Mouse (Mus musculus) forebrain, postnatal 0 days (tissue): ENCODE results near the gene Ptch1. TPM values are rescaled to one million over a fixed set of nuclear protein-coding genes. Genes with fewer than 3 reads are reported as not detected.

ENCODE experiments used
- ATAC-seq: fragments of 200-750 bp; cut with Nextera tagmentation; 2 replicates; pipeline ENCODE4 v1.8.0; 2017; ENCODE audit warnings: mild to moderate bottlenecking, moderate library complexity
- DNase-seq: peaks from one replicate; pipeline ENCODE4 v3.0.0-alpha.2; 2015
- H3K27ac ChIP-seq: fragments of 300-500 bp; sonication (generic); 2 replicates; pipeline ENCODE4 v1.5.1; 2014; ENCODE audit warnings: low read depth, mild to moderate bottlenecking, antibody characterized with exemption, low read length, moderate library complexity, mixed read lengths
- H3K27me3 ChIP-seq: fragments of 300-500 bp; sonication (generic); 2 replicates; pipeline ENCODE4 v1.6.1; 2014; ENCODE audit warnings: mild to moderate bottlenecking, low read length, mixed read lengths; ENCODE audit not compliant: insufficient read depth
- H3K36me3 ChIP-seq: fragments of 300-500 bp; sonication (generic); 2 replicates; pipeline ENCODE4 v1.6.1; 2014; ENCODE audit warnings: mild to moderate bottlenecking, moderate library complexity; ENCODE audit not compliant: insufficient read depth
- H3K4me1 ChIP-seq: fragments of 300-500 bp; sonication (generic); 2 replicates; pipeline ENCODE4 v1.6.1; 2014; ENCODE audit warnings: antibody characterized with exemption; ENCODE audit not compliant: insufficient read depth
- H3K4me2 ChIP-seq: fragments of 300-500 bp; sonication (generic); 2 replicates; pipeline ENCODE4 v1.6.1; 2014; ENCODE audit warnings: low read depth, mild to moderate bottlenecking, moderate library complexity
- H3K4me3 ChIP-seq: fragments of 300-500 bp; sonication (generic); 2 replicates; pipeline ENCODE4 v1.5.1; 2014; ENCODE audit warnings: low read depth, low read length, mixed read lengths
- H3K9ac ChIP-seq: fragments of 300-500 bp; sonication (generic); 2 replicates; pipeline ENCODE4 v1.6.1; 2014; ENCODE audit warnings: mild to moderate bottlenecking
- H3K9me3 ChIP-seq: fragments of 300-500 bp; sonication (generic); 2 replicates; pipeline ENCODE4 v1.6.1; 2016; ENCODE audit warnings: low read length
- CTCF ChIP-seq: sonication (generic); IDR thresholded peaks from 2 replicates; pipeline ENCODE4 v1.5.1; 2016; ENCODE audit warnings: antibody characterized with exemption, control low read depth, low read depth
- WGBS: fragments of 180-500 bp; shearing (Covaris S2); extraction: QIAGEN DNeasy Blood & Tissue Kit; methylation state at CpG from one replicate; pipeline ENCODE4 v1.1.7; 2014; 5-methylcytosine and 5-hydroxymethylcytosine counted together
- polyA plus RNA-seq: library from polyadenylated mRNA; unstranded; fragments of >200 nt; fragmentation: Nextera tagmentation; extraction: Ambion mirVana; gene quantifications from 2 replicates; pipeline ENCODE4 v1.2.1, GENCODE M21; 2015
- total RNA-seq: library from RNA; depleted of rRNA; stranded (reverse); fragments of >200 nt; gene quantifications from 2 replicates; pipeline ENCODE4 v1.2.3, GENCODE M21; 2014

The Ptch1 gene
- total and polyA plus RNA-seq, 2 experiments from 2014 or later, result 4.8 to 26.5 TPM

DNA sequence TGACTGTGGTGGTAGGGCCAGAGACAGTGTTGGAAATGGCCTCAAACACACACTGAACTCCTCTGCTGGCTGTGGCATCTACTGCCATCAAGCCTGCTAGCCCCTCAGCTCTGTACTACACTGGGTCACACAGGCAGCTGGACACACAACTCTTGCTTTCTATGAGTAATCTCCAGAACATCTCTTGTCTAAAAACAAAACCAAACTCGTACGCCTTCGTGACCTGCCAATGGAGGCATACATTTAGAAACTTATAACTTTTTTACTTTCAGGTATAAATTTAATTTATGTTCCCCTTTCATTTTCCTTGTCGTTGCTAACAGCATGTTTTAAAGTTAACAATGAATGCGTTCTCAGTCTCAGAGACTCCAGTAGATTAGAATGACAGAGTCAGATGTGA, 19.4 kb upstream of the Ptch1 start:
- Histone ChIP-seq H3K36me3 (no peaks in the 10 kb centered on the region), H3K27me3 (no peaks in the 10 kb centered on the region), H3K4me2 (no peak overlapping the region), H3K4me3 (no peak overlapping the region), H3K4me1 (no peaks in the 10 kb centered on the region), H3K9ac (no peak overlapping the region), H3K27ac (no peak overlapping the region), H3K9me3 (no peaks in the 10 kb centered on the region)
- DNase-seq (no peak), ATAC-seq (no peak)
- no peak for TF ChIP-seq CTCF
- 91% methylated on average over 5 of the region's 5 CpGs for WGBS

DNA sequence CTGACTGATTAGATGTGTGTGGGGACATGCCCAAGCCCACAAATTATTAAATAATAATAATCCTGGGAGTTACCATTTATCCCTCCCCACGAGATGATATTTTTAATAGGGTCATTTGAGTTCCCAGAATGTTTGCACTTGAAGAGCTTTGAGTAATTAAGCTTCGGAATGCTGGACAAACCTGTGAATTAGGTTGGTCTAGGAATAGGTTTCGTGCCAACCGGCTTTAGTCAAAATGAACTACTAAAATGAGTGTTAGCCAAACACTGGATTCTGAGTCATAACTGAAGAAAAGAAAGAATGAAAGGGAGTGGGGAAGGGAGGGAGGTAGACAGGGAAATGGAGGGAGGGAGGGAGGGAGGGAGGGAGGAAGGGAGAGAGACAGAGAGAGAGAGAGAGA, 1.2 kb upstream of the Ptch1 start:
- WGBS, result 53% methylated on average over 4 of the region's 4 CpGs
- no peak for DNase-seq

DNA sequence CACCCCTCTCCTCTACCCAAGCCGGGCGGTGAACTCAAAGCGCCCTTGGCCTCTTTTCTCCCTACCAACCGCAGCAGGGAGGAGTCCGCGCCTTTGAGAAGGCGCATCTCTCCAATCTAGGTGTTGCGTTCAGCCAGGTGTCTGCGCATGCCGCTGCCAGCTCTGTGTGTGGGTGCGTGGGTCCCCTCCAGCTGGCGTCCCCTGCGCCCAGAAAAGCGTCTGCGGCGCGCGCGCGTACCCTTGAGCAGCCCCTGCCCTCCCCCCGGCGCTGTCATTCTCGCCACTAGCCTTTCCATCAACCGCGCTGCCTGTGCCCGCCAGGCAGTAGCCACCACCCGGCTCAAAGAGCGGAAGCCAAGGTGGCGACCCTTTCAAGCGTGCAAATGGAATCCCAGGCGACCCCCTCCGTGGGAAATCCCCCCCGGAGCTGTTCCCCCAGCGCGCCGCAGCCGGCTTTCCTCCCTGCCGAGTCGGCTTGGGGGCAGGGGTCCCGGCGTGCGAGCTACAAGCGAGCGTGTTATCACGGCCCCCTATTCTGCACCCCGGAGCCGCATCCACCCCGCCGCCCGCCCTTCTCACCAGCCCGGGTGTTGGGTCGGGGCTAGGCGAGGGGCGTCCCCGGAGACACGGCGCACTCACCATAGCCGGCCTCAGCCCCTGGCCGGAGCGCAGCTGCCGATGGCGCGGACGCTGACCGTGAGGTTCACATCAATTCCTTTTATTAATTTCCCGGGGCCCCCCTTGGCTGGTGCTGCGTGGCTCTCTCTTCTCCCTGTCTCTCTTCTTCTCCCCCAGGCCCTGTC, 744 bp downstream of the Ptch1 start:
- Histone ChIP-seq H3K27ac (peak overlapping the region; percentile 70), H3K4me1 (0 out of 2 replicates have a peak, but pooled peaks cover 13% of the 10 kb centered on the region), H3K27me3 (peaks cover 29% of the 10 kb centered on the region), H3K4me2 (peak overlapping the region; percentile 96), H3K4me3 (peak overlapping the region; percentile 76), H3K36me3 (no peaks in the 10 kb centered on the region), H3K9me3 (no peaks in the 10 kb centered on the region), H3K9ac (peak overlapping the region; percentile 73)
- ATAC-seq, result peak; percentile 55
- WGBS, result 2% methylated on average over 67 of the region's 67 CpGs
- TF ChIP-seq CTCF, result no peak
- peak; percentile 66 for DNase-seq

More for the DNA sequence above, 1.2 kb upstream of the Ptch1 start:
- Histone ChIP-seq H3K9ac (no peak overlapping the region), H3K4me3 (no peak overlapping the region), H3K4me2 (no peak overlapping the region), H3K4me1 (0 out of 2 replicates have a peak, but pooled peaks cover 8% of the 10 kb centered on the region), H3K27ac (no peak overlapping the region), H3K9me3 (no peaks in the 10 kb centered on the region), H3K27me3 (peaks cover 22% of the 10 kb centered on the region), H3K36me3 (no peaks in the 10 kb centered on the region)
- no peak for TF ChIP-seq CTCF
- no peak for ATAC-seq

DNA sequence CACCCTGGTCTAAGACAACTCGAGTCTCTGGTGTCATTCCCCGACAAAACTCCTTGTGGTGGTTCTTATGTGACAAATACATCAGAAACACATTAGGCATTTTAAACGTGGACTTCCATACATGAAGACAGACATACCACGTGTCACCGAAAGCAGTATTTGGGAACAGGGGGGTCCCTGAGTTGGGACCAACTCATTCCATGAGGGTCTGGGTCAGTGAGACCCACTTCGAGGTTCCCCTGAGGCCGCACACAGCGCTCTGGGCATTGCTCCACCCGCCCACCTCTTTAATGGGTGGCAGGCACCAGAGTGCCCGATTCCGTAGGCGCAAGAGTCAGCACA, 1.3 kb downstream of the Ptch1 start:
- Histone ChIP-seq H3K9me3 (no peaks in the 10 kb centered on the region), H3K9ac (peak overlapping the region; percentile 73), H3K4me1 (0 out of 2 replicates have a peak, but pooled peaks cover 13% of the 10 kb centered on the region), H3K4me3 (peak overlapping the region; percentile 76), H3K27ac (peak overlapping the region; percentile 70; the same call in 1 of the 2 replicates), H3K36me3 (no peaks in the 10 kb centered on the region), H3K4me2 (peak overlapping the region; percentile 96), H3K27me3 (peaks cover 29% of the 10 kb centered on the region)
- ATAC-seq (peak; percentile 8), DNase-seq (no peak)
- peak; percentile 5; the same call in 1 of the 2 replicates for TF ChIP-seq CTCF
- WGBS, result 4% methylated on average over 12 of the region's 12 CpGs

DNA sequence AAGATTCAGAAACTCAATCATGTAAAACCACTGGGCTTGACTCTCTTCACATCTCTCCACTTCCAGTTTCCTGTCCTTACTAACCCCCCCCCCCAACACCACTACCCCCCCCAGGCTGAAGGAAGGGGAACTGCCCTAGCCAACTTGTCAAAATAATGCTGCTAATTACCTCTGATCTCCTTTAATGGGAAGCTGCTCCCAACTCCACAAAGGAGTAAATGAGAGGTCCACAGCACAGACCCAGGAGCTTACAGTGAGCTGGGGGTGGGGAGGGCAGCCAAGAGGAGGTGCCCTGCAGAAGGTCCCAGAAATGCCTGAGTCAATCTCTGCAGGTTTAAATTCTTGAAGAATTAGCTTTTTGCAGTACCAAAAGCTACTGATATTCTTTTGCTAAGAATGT, 2.9 kb downstream of the Ptch1 start:
- H3K27me3 ChIP-seq, result peaks cover 26% of the 10 kb centered on the region
- ATAC-seq (no peak), DNase-seq (no peak)
- no peak overlapping the region for H3K4me3 ChIP-seq
- TF ChIP-seq CTCF, result no peak
- 0 out of 2 replicates have a peak, but pooled peaks cover 13% of the 10 kb centered on the region for H3K4me1 ChIP-seq
- H3K27ac ChIP-seq, result no peak overlapping the region
- no peaks in the 10 kb centered on the region for H3K36me3 ChIP-seq
- H3K9me3 ChIP-seq, result no peaks in the 10 kb centered on the region
- no peak overlapping the region for H3K9ac ChIP-seq
- no peak overlapping the region for H3K4me2 ChIP-seq

DNA sequence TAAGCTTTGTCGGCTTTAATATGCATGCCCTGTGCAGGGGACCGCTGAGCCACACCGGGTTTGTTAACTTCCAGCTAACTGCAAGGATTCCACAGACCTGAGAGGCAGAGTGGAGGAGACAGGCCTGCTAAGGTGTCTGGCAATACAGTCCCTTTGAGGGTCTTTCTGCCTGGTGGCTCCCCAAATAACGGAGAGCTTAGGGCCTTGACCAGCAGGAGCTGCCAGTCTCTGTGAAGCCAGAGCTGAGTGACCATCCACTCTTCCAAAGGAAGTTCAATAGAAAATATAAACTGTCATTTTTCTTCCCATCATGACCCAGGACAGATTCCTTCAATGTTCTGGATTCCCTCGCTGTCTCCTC, 4.0 kb downstream of the Ptch1 start:
- no peak overlapping the region for H3K4me2 ChIP-seq
- DNase-seq, result no peak

DNA sequence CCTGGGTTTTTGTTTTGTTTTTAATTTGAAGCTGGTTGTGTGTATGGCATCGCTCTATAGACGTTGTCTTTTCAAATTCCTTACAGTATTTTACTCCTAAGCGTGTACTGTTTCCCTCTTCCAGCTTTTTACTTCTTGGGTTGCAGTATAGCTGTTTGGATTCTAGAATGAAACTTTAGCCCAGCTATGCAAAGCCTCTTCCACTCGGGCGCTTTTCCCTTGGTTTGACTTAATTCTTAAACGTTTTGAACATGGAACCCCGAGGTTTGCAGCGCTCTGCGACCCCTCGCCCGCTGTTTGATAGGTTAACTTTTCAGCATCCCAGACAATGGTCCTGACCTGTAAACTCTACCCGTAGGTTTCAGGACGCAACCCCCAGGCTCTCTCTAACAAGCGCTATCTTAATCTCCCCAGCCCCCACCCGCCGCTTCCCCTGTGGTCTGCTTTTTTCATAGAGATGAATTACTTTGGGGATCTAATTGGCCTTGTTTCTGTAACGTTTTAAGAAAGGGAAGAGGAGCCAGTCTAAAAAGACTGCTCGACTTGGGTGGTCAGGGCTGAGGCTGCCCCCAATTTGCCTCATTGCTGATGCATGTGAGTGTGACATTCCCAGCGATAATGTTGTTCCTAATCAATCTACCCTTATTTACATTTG, 4.5 kb downstream of the Ptch1 start:
- H3K27me3 ChIP-seq, result peaks cover 18% of the 10 kb centered on the region
- 6% methylated on average over 19 of the region's 19 CpGs for WGBS
- peak overlapping the region; percentile 99 for H3K4me2 ChIP-seq
- TF ChIP-seq CTCF, result no peak
- H3K27ac ChIP-seq, result no peak overlapping the region
- H3K9me3 ChIP-seq, result no peaks in the 10 kb centered on the region
- H3K9ac ChIP-seq, result 0 out of 2 replicates have a peak overlapping the region, but pooled peaks have one; percentile 49
- H3K4me1 ChIP-seq, result 0 out of 2 replicates have a peak, but pooled peaks cover 13% of the 10 kb centered on the region
- peak overlapping the region; percentile 59; the same call in 1 of the 2 replicates for H3K4me3 ChIP-seq
- ATAC-seq (no peak), DNase-seq (no peak)
- H3K36me3 ChIP-seq, result no peaks in the 10 kb centered on the region

More for the DNA sequence above, 4.0 kb downstream of the Ptch1 start:
- no peak for ATAC-seq
- Histone ChIP-seq H3K36me3 (no peaks in the 10 kb centered on the region), H3K4me1 (0 out of 2 replicates have a peak, but pooled peaks cover 13% of the 10 kb centered on the region), H3K9ac (no peak overlapping the region), H3K9me3 (no peaks in the 10 kb centered on the region), H3K27ac (no peak overlapping the region), H3K4me3 (no peak overlapping the region), H3K27me3 (peaks cover 23% of the 10 kb centered on the region)
- 10% methylated on average over 5 of the region's 5 CpGs for WGBS
- TF ChIP-seq CTCF, result no peak
